Comparison of ENCODE assay signal across 16 mouse cellular contexts in the genomic region with DNA sequence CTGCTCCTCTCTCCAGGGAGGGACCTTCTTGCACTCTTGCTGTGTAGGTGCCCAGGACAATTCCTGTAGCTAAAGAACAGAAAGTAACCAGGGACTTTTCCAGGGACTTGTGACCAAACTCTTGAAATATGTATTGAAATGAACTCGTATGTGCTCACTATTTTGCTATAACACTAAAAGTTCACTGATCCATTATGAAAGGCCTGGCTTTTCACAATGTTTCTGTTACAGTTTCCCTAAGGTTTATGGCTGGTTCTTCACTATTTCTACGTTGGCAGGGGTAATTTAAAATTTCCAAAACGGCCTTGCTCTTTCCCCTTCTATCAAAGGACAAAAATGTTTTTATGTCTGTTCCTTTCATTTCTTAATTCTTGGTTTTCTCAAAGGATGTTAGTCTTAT.
"Had no signal": no experiment of that assay in that cellular context is flagged by ENCODE, and none has a peak within 500 bp of the region (broad histone marks: within the 10 kb centered on the region; RNA-seq: fewer than 3 reads in every experiment).

No protein-coding gene starts in this region.

- H3K36me3 ChIP-seq: neural tube, embryonic 13.5 days; neural tube, embryonic 15.5 days; stomach, embryonic 15.5 days had no signal

- H3K9me3 ChIP-seq: neural tube, embryonic 13.5 days; neural tube, embryonic 15.5 days; stomach, embryonic 15.5 days had no signal

- H3K4me2 ChIP-seq: neural tube, embryonic 13.5 days; neural tube, embryonic 15.5 days; stomach, embryonic 15.5 days had no signal

- H3K27me3 ChIP-seq: neural tube, embryonic 13.5 days; neural tube, embryonic 15.5 days; stomach, embryonic 15.5 days had no signal

- H3K4me3 ChIP-seq: neural tube, embryonic 13.5 days; neural tube, embryonic 15.5 days; stomach, embryonic 15.5 days had no signal

- H3K9ac ChIP-seq: neural tube, embryonic 13.5 days; neural tube, embryonic 15.5 days; stomach, embryonic 15.5 days had no signal

- H3K4me1 ChIP-seq: neural tube, embryonic 13.5 days; neural tube, embryonic 15.5 days; stomach, embryonic 15.5 days had no signal

- DNase-seq: retina, postnatal 1 day; right cerebral cortex, adult 18-20 months; right cerebral cortex, postnatal 14 days; right cerebral cortex, postnatal 25 days; right cerebral cortex, postnatal 4 days; spleen, adult 18-20 months; thymus, adult 18-20 months; thymus, adult 2 months; thymus, postnatal 14 days; thymus, postnatal 25 days; thymus, postnatal 36 days; thymus, postnatal 4 days had no signal

- H3K27ac ChIP-seq: neural tube, embryonic 13.5 days; neural tube, embryonic 15.5 days; stomach, embryonic 15.5 days; stomach, postnatal 0 days had no signal
